Mouse (Mus musculus): ENCODE results near the gene Cpsf7. TPM values are rescaled to one million over a fixed set of nuclear protein-coding genes. Genes with fewer than 3 reads are reported as not detected.

Cpsf7 gene
- polyA plus RNA-seq, 1 experiment from 2014 or later, result 34.2 TPM

DNA sequence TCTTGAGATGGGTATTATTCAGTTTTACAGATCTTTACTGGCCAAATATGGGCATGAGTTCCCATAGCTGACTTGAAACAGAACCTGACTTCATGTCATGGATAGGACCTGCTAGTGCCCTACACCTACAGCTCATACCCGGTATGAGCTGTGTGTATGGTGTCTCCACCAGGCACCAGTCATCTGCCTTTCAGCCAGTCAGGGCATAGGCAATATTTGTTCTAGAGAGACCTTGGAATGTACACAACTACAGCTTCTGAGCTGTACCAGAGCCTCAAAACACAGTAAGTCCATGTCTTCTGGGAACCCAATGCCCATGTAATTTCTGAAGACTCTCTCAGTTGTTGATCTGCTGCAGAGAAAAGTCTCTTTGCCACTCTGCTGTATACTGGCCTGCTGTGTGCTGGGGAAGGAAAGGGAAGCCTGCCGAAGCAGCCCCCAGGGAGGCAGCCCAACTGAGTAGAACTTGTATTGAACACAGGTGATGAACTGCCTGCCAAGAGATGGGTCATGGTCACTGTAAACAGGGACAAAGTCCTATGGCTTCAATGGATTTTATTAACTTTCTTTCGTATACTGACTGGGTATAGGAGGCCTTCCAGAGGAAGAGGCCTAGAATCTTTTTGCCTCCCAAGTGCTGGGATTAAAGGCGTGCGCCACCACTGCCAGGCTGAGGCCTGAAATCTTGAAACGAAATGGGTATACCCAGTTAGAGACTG, 66.8 kb downstream of the Cpsf7 start:
- H3K9me3 ChIP-seq (replicated peaks; ENCODE audit: low read length), result no peaks in the 10 kb centered on the region
- 89% methylated on average over 6 of the region's 6 CpGs for WGBS
- no peak for ATAC-seq (replicated peaks; ENCODE audit: low FRiP score, low read depth)

More for the DNA sequence above, 66.8 kb downstream of the Cpsf7 start:
- Histone ChIP-seq H3K27me3 (ENCODE audit: insufficient read depth, low read length) (no peaks in the 10 kb centered on the region), H3K9ac (ENCODE audit: low read depth, low read length) (no peak overlapping the region), H3K4me3 (replicated peaks; ENCODE audit: low read depth, low read length) (no peak overlapping the region), H3K4me1 (replicated peaks; ENCODE audit: insufficient read depth, low read length) (no peaks in the 10 kb centered on the region), H3K27ac (no peak overlapping the region), H3K36me3 (ENCODE audit: insufficient read depth, low read length) (peaks cover 21% of the 10 kb centered on the region), H3K4me2 (ENCODE audit: low read length) (no peak overlapping the region)
- no peak for DNase-seq (ENCODE audit: low spot score)
- no peak for TF ChIP-seq CTCF (IDR thresholded peaks at IDR 0.05; ENCODE audit: low read depth)

Other genes with a start within 250 kb of the Cpsf7 start
- 2.0 and 2.2 TPM in 2 replicates for gene Dagla, start 220.4 kb upstream of the Cpsf7 start, polyA plus RNA-seq (2015; fragmentation: Nextera tagmentation; extraction: Ambion mirVana)
- 1.2 and 1.7 TPM in 2 replicates for gene Syt7, start 136.2 kb upstream of the Cpsf7 start, polyA plus RNA-seq (2015; fragmentation: Nextera tagmentation; extraction: Ambion mirVana)
- gene Lrrc10b, start 67.8 kb upstream of the Cpsf7 start, polyA plus RNA-seq (2015; fragmentation: Nextera tagmentation; extraction: Ambion mirVana), result 0.80 and 0.84 TPM in 2 replicates
- not detected in 2 replicates for gene Ppp1r32, start 42.3 kb upstream of the Cpsf7 start, polyA plus RNA-seq (2015; fragmentation: Nextera tagmentation; extraction: Ambion mirVana)
- gene Sdhaf2, start 876 bp downstream of the Cpsf7 start, polyA plus RNA-seq (2015; fragmentation: Nextera tagmentation; extraction: Ambion mirVana), result 55.3 and 57.4 TPM in 2 replicates
- 49.7 and 50.5 TPM in 2 replicates for gene Tmem216, start 31.0 kb downstream of the Cpsf7 start, polyA plus RNA-seq (2015; fragmentation: Nextera tagmentation; extraction: Ambion mirVana)
- gene Cyb561a3, start 51.9 kb downstream of the Cpsf7 start, polyA plus RNA-seq (2015; fragmentation: Nextera tagmentation; extraction: Ambion mirVana), result 17.2 and 18.6 TPM in 2 replicates
- 35.0 and 37.4 TPM in 2 replicates for gene Tmem138, start 52.1 kb downstream of the Cpsf7 start, polyA plus RNA-seq (2015; fragmentation: Nextera tagmentation; extraction: Ambion mirVana)
- 205 and 225 TPM in 2 replicates for gene Ddb1, start 80.1 kb downstream of the Cpsf7 start, polyA plus RNA-seq (2015; fragmentation: Nextera tagmentation; extraction: Ambion mirVana)
- gene Tkfc, start 80.4 kb downstream of the Cpsf7 start, polyA plus RNA-seq (2015; fragmentation: Nextera tagmentation; extraction: Ambion mirVana), result 42.2 and 54.4 TPM in 2 replicates
- gene Vwce, start 108.9 kb downstream of the Cpsf7 start, polyA plus RNA-seq (2015; fragmentation: Nextera tagmentation; extraction: Ambion mirVana), result 2.7 and 3.0 TPM in 2 replicates
- 0.43 and 0.70 TPM in 2 replicates for gene Pga5, start 152.8 kb downstream of the Cpsf7 start, polyA plus RNA-seq (2015; fragmentation: Nextera tagmentation; extraction: Ambion mirVana)
- 32.1 and 35.5 TPM in 2 replicates for gene Vps37c, start 163.5 kb downstream of the Cpsf7 start, polyA plus RNA-seq (2015; fragmentation: Nextera tagmentation; extraction: Ambion mirVana)
- gene Cd5, start 213.7 kb downstream of the Cpsf7 start, polyA plus RNA-seq (2015; fragmentation: Nextera tagmentation; extraction: Ambion mirVana), result 0.11 and 0.23 TPM in 2 replicates

Measured in kidney, postnatal 0 days (tissue).